ENCODE assay signal across 20 mouse cellular contexts in the genomic region with DNA sequence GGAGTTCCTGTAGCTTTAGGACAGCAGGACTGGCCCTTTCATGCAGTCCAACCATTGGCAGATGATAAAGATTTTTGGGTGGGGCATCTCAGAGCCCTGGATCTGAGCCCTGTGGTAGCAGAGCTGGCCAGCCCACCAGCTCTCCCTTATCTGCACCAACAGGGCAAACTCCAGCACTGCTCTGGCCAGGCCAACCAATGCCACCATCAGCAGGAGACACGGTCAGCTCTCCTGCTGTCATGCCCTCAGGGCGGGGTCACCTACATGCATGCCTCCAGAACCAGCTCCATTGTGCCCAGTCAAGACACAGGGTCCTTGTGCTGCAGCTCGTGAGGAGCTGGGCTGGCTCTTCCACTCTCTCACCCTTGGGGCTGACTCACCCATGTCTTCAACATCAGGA.
"Had no signal": no experiment of that assay in that cellular context is flagged by ENCODE, and none has a peak within 500 bp of the region (broad histone marks: within the 10 kb centered on the region; RNA-seq: fewer than 3 reads in every experiment).

No protein-coding gene starts in this region.

- H3K27ac ChIP-seq: liver, embryonic 14.5 days; midbrain, embryonic 10.5 days; midbrain, embryonic 12.5 days; neural tube, embryonic 13.5 days; neural tube, embryonic 15.5 days had no signal

- ATAC-seq: midbrain, embryonic 16.5 days had no signal

- H3K9ac ChIP-seq: liver, embryonic 14.5 days; lung, embryonic 14.5 days; midbrain, embryonic 12.5 days; neural tube, embryonic 13.5 days; neural tube, embryonic 15.5 days had no signal

- DNase-seq: lung, adult 18-20 months; lung, embryonic 14.5 days; lung, postnatal 10 days; lung, postnatal 4 days; midbrain, embryonic 14.5 days; retina, postnatal 1 day; right cerebral cortex, adult 18-20 months; right cerebral cortex, postnatal 25 days; right cerebral cortex, postnatal 4 days; spleen, adult 18-20 months; thymus, adult 18-20 months; thymus, postnatal 14 days; thymus, postnatal 36 days had no signal

- H3K4me3 ChIP-seq: midbrain, embryonic 10.5 days; midbrain, embryonic 12.5 days; myocyte; neural tube, embryonic 13.5 days; neural tube, embryonic 15.5 days had no signal

- H3K36me3 ChIP-seq: midbrain, embryonic 10.5 days; midbrain, embryonic 12.5 days; neural tube, embryonic 13.5 days; neural tube, embryonic 15.5 days had no signal
